Mouse (Mus musculus) c-Kit-negative CD71-positive TER-119-positive erythroid progenitor cells, embryonic 14.5 days (primary cell): ENCODE measurements around the gene Phka1.

Source experiments
- DNase-seq: peaks from one replicate; pipeline ENCODE4 v3.0.0-alpha.2; 2013; ENCODE audit warnings: low read depth, low spot score

Phka1 gene

GRCm38 (mm10) chrX:102475555-102475954 lies 168.5 kb downstream of the Phka1 start:
- no peak for DNase-seq
